Mouse (Mus musculus) heart, embryonic 13.5 days (tissue): Measurements from ENCODE around the gene Fbxo7. TPM values are rescaled to one million over a fixed set of nuclear protein-coding genes. Genes with fewer than 3 reads are reported as not detected.

Source experiments
- ATAC-seq: fragments of 200-750 bp; cut with Nextera tagmentation; 2 replicates; pipeline ENCODE4 v1.8.0; 2017; ENCODE audit warnings: moderate TSS enrichment; ENCODE audit not compliant: insufficient number of reproducible peaks, low FRiP score, low TSS enrichment; ENCODE audit errors: extremely low read depth
- H3K27ac ChIP-seq: fragments of 300-500 bp; sonication (generic); replicated peaks from 2 replicates; pipeline ENCODE4 v1.5.1; 2015; ENCODE audit warnings: moderate library complexity, mild to moderate bottlenecking, inconsistent platforms
- H3K27me3 ChIP-seq: fragments of 300-500 bp; sonication (generic); replicated peaks from 2 replicates; pipeline ENCODE4 v1.6.1; 2015; ENCODE audit warnings: mild to moderate bottlenecking, inconsistent platforms
- H3K36me3 ChIP-seq: fragments of 300-500 bp; sonication (generic); 2 replicates; pipeline ENCODE4 v1.6.1; 2015; ENCODE audit warnings: mild to moderate bottlenecking, inconsistent platforms
- H3K4me1 ChIP-seq: fragments of 300-500 bp; sonication (generic); 2 replicates; pipeline ENCODE4 v1.6.1; 2015; ENCODE audit warnings: inconsistent platforms
- H3K4me2 ChIP-seq: fragments of 300-500 bp; sonication (generic); 2 replicates; pipeline ENCODE4 v1.6.1; 2015; ENCODE audit warnings: inconsistent platforms, mild to moderate bottlenecking, moderate library complexity
- H3K4me3 ChIP-seq: fragments of 300-500 bp; sonication (generic); 2 replicates; pipeline ENCODE4 v1.5.1; 2015; ENCODE audit warnings: moderate library complexity, mild to moderate bottlenecking, inconsistent platforms
- H3K9ac ChIP-seq: fragments of 300-500 bp; sonication (generic); 2 replicates; pipeline ENCODE4 v1.6.1; 2015; ENCODE audit warnings: inconsistent platforms, mild to moderate bottlenecking, moderate library complexity
- H3K9me3 ChIP-seq: fragments of 300-500 bp; sonication (generic); 2 replicates; pipeline ENCODE4 v1.6.1; 2016; ENCODE audit warnings: inconsistent platforms
- WGBS: fragments of 180-500 bp; shearing (Covaris S2); methylation state at CpG from one replicate; pipeline ENCODE4 v1.1.7; 2015; ENCODE audit warnings: mixed read lengths; 5-methylcytosine and 5-hydroxymethylcytosine counted together
- polyA plus RNA-seq: library from polyadenylated mRNA; unstranded; fragments of >200 nt; fragmentation: Nextera tagmentation; extraction: Ambion mirVana; gene quantifications from 2 replicates; pipeline ENCODE4 v1.2.1, GENCODE M21; 2015

Gene Fbxo7
- polyA plus RNA-seq, 1 experiment from 2014 or later, result 21.2 TPM

GRCm38 (mm10) chr10:86043651-86044050, 21.9 kb downstream of the Fbxo7 start:
- no peaks in the 10 kb centered on the region for H3K9me3 ChIP-seq
- H3K27ac ChIP-seq, result no peak overlapping the region
- H3K4me2 ChIP-seq, result no peak overlapping the region
- no peak overlapping the region for H3K9ac ChIP-seq
- ATAC-seq, result no peak
- no peaks in the 10 kb centered on the region for H3K27me3 ChIP-seq
- peaks cover 60% of the 10 kb centered on the region for H3K36me3 ChIP-seq
- WGBS, result 79% methylated on average over 4 of the region's 4 CpGs
- no peaks in the 10 kb centered on the region for H3K4me1 ChIP-seq
- no peak overlapping the region for H3K4me3 ChIP-seq

GRCm38 (mm10) chr10:86044066-86044465, 22.3 kb downstream of the Fbxo7 start:
- Histone ChIP-seq H3K9me3 (no peaks in the 10 kb centered on the region), H3K27ac (no peak overlapping the region), H3K4me1 (no peaks in the 10 kb centered on the region), H3K27me3 (no peaks in the 10 kb centered on the region), H3K4me2 (no peak overlapping the region), H3K4me3 (no peak overlapping the region), H3K9ac (no peak overlapping the region), H3K36me3 (peaks cover 57% of the 10 kb centered on the region)
- no peak for ATAC-seq
- WGBS, result 91% methylated on average over 8 of the region's 8 CpGs

GRCm38 (mm10) chr10:86046371-86046770, 24.6 kb downstream of the Fbxo7 start:
- H3K4me3 ChIP-seq, result no peak overlapping the region
- H3K4me1 ChIP-seq, result no peaks in the 10 kb centered on the region
- H3K36me3 ChIP-seq, result peaks cover 56% of the 10 kb centered on the region
- 100% methylated on average over 1 of the region's 1 CpGs for WGBS
- no peaks in the 10 kb centered on the region for H3K9me3 ChIP-seq
- H3K4me2 ChIP-seq, result no peak overlapping the region
- H3K27me3 ChIP-seq, result no peaks in the 10 kb centered on the region
- no peak overlapping the region for H3K9ac ChIP-seq
- ATAC-seq, result no peak
- no peak overlapping the region for H3K27ac ChIP-seq

- H3K36me3 ChIP-seq, result peaks cover 45% of the 10 kb centered on the region
- no peak overlapping the region for H3K4me3 ChIP-seq
- ATAC-seq, result no peak
- no peaks in the 10 kb centered on the region for H3K9me3 ChIP-seq
- H3K4me1 ChIP-seq, result 0 out of 2 replicates have a peak, but pooled peaks cover 7% of the 10 kb centered on the region
- no peak overlapping the region for H3K9ac ChIP-seq
- no peak overlapping the region for H3K27ac ChIP-seq
- WGBS, result 87% methylated on average over 9 of the region's 9 CpGs
- H3K4me2 ChIP-seq, result no peak overlapping the region
- no peaks in the 10 kb centered on the region for H3K27me3 ChIP-seq
These were observed 26.0 kb downstream of the Fbxo7 start for GRCm38 (mm10) chr10:86047786-86048185.

GRCm38 (mm10) chr10:86050522-86050921, 28.8 kb downstream of the Fbxo7 start:
- Histone ChIP-seq H3K9ac (no peak overlapping the region), H3K36me3 (peaks cover 25% of the 10 kb centered on the region), H3K27me3 (no peaks in the 10 kb centered on the region), H3K27ac (no peak overlapping the region), H3K4me3 (no peak overlapping the region), H3K4me1 (peaks cover 12% of the 10 kb centered on the region; the same call in 1 of the 2 replicates), H3K9me3 (no peaks in the 10 kb centered on the region), H3K4me2 (no peak overlapping the region)
- WGBS, result 86% methylated on average over 2 of the region's 2 CpGs
- ATAC-seq, result no peak

GRCm38 (mm10) chr10:86052818-86053522, 31.2 kb downstream of the Fbxo7 start:
- Histone ChIP-seq H3K4me2 (no peak overlapping the region), H3K4me1 (peaks cover 16% of the 10 kb centered on the region; the same call in 1 of the 2 replicates), H3K36me3 (peaks cover 6% of the 10 kb centered on the region), H3K9me3 (0 out of 2 replicates have a peak, but pooled peaks cover 5% of the 10 kb centered on the region), H3K27me3 (no peaks in the 10 kb centered on the region), H3K4me3 (no peak overlapping the region), H3K27ac (no peak overlapping the region), H3K9ac (no peak overlapping the region)
- no peak for ATAC-seq
- 75% methylated on average over 10 of the region's 10 CpGs for WGBS

- Histone ChIP-seq H3K27ac (no peak overlapping the region), H3K27me3 (no peaks in the 10 kb centered on the region), H3K4me3 (no peak overlapping the region), H3K4me2 (no peak overlapping the region), H3K36me3 (no peaks in the 10 kb centered on the region), H3K9me3 (peaks cover 7% of the 10 kb centered on the region), H3K4me1 (peaks cover 17% of the 10 kb centered on the region; the same call in 1 of the 2 replicates), H3K9ac (no peak overlapping the region)
- WGBS, result 75% methylated on average over 8 of the region's 8 CpGs
- ATAC-seq, result no peak
These were observed 34.6 kb downstream of the Fbxo7 start for GRCm38 (mm10) chr10:86056297-86056903.

- H3K4me3 ChIP-seq, result no peak overlapping the region
- no peak for ATAC-seq
- H3K36me3 ChIP-seq, result no peaks in the 10 kb centered on the region
- no peak overlapping the region for H3K9ac ChIP-seq
- 73% methylated on average over 11 of the region's 11 CpGs for WGBS
- H3K27ac ChIP-seq, result no peak overlapping the region
- no peaks in the 10 kb centered on the region for H3K27me3 ChIP-seq
- peaks cover 15% of the 10 kb centered on the region; the same call in 1 of the 2 replicates for H3K4me1 ChIP-seq
- H3K9me3 ChIP-seq, result peaks cover 12% of the 10 kb centered on the region
- no peak overlapping the region for H3K4me2 ChIP-seq
These were observed 35.5 kb downstream of the Fbxo7 start for GRCm38 (mm10) chr10:86057286-86057685.

- Histone ChIP-seq H3K9ac (no peak overlapping the region), H3K4me3 (no peak overlapping the region), H3K4me2 (no peak overlapping the region), H3K27ac (no peak overlapping the region), H3K27me3 (no peaks in the 10 kb centered on the region), H3K4me1 (peaks cover 11% of the 10 kb centered on the region; the same call in 1 of the 2 replicates), H3K9me3 (peaks cover 12% of the 10 kb centered on the region), H3K36me3 (no peaks in the 10 kb centered on the region)
- ATAC-seq, result no peak
- WGBS, result 33% methylated on average over 2 of the region's 2 CpGs
These were observed 35.9 kb downstream of the Fbxo7 start for GRCm38 (mm10) chr10:86057712-86058111.

- 63% methylated on average over 3 of the region's 3 CpGs for WGBS
- ATAC-seq, result no peak
- Histone ChIP-seq H3K4me3 (no peak overlapping the region), H3K4me1 (peaks cover 8% of the 10 kb centered on the region), H3K27ac (no peak overlapping the region), H3K4me2 (no peak overlapping the region), H3K9ac (no peak overlapping the region), H3K36me3 (no peaks in the 10 kb centered on the region), H3K9me3 (peaks cover 12% of the 10 kb centered on the region), H3K27me3 (no peaks in the 10 kb centered on the region)
These were observed 38.5 kb downstream of the Fbxo7 start for GRCm38 (mm10) chr10:86060267-86060666.

GRCm38 (mm10) chr10:86062261-86063017, 40.7 kb downstream of the Fbxo7 start:
- WGBS, result 42% methylated on average over 5 of the region's 5 CpGs

More at GRCm38 (mm10) chr10:86062261-86063017, 40.7 kb downstream of the Fbxo7 start:
- H3K4me1 ChIP-seq, result peaks cover 8% of the 10 kb centered on the region
- H3K36me3 ChIP-seq, result no peaks in the 10 kb centered on the region
- H3K27me3 ChIP-seq, result peaks cover 5% of the 10 kb centered on the region; the same call in 1 of the 2 replicates
- no peak overlapping the region for H3K9ac ChIP-seq
- no peak overlapping the region for H3K27ac ChIP-seq
- no peak overlapping the region for H3K4me2 ChIP-seq
- H3K4me3 ChIP-seq, result no peak overlapping the region
- no peak for ATAC-seq
- H3K9me3 ChIP-seq, result peaks cover 7% of the 10 kb centered on the region
